In the genomic region with DNA sequence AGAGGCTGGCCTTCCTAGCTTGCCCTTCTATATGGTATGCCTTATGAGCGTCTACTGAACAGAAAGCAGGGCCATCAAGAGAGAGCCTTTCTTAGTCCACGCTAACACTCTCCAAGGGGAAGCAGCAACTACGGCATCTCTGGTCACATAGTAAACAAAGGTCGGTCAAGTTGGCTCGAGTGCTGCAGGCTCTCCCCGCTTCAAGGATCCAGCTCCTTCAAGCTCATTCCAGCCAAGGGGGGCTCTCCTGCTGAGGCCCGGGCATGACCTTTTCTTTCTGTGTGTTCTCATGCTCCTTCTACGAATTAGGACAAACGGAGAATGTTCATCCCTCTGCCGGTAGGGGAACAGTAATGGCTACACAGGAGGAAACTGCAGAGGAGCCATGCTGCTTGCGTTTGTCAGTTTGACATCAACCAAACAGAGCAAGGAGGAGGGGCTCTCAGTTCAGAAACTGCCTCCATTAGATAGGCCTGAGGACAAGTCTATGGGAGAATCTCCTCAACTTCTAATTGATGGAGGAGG, we compare ENCODE assay signal across 20 mouse cellular contexts. TPM values are rescaled to one million over a fixed set of nuclear protein-coding genes. Genes with fewer than 3 reads are reported as not detected.
DNase-seq lines count a peak whose midpoint lies in the region; ATAC-seq lines count a peak whose summit lies in the region.
"Had no signal": no experiment of that assay in that cellular context is flagged by ENCODE, and none has a peak within 500 bp of the region (broad histone marks: within the 10 kb centered on the region; RNA-seq: fewer than 3 reads in every experiment).

No protein-coding gene starts in this region.

- no peaks in the 10 kb centered on the region for H3K9me3 ChIP-seq in intestine, embryonic 14.5 days (ENCODE audit: control insufficient read depth, low read length)
- H3K9me3 ChIP-seq in intestine, embryonic 16.5 days (ENCODE audit: control insufficient read depth, low read length) = no peaks in the 10 kb centered on the region
- H3K9me3 ChIP-seq in lung, embryonic 16.5 days (ENCODE audit: control insufficient read depth, low read length) = no peaks in the 10 kb centered on the region
- H3K9me3 ChIP-seq in liver, embryonic 16.5 days (replicated peaks; ENCODE audit: control insufficient read depth, low read length) = no peaks in the 10 kb centered on the region
- H3K9me3 ChIP-seq: embryonic facial prominence, embryonic 13.5 days; G1E; heart, embryonic 15.5 days; limb, embryonic 10.5 days; limb, embryonic 15.5 days; neural tube, embryonic 12.5 days had no signal

- peak; percentile 48 for DNase-seq in intestine, embryonic 14.5 days (ENCODE audit: low spot score)
- no peak for DNase-seq in lung, postnatal 25 days (ENCODE audit: low spot score)
- peak; percentile 70 for DNase-seq in ES-CJ7 (ENCODE audit: low read depth, low spot score)
- no peak for DNase-seq in B cell, adult 2 months
- no peak for DNase-seq in layer of hippocampus, adult 11-12 months (ENCODE audit: low spot score)
- DNase-seq: forebrain, postnatal 0 days; gastrocnemius, postnatal 10 days; right cerebral cortex, adult 18-20 months had no signal

- peaks cover 30% of the 10 kb centered on the region for H3K36me3 ChIP-seq in intestine, embryonic 14.5 days (ENCODE audit: control insufficient read depth, insufficient read depth, low read length)
- peaks cover 19% of the 10 kb centered on the region for H3K36me3 ChIP-seq in intestine, embryonic 16.5 days (ENCODE audit: control insufficient read depth, insufficient read depth, low read length)
- H3K36me3 ChIP-seq in lung, embryonic 16.5 days (ENCODE audit: control insufficient read depth, insufficient read depth, low read length) = peaks cover 31% of the 10 kb centered on the region
- peaks cover 43% of the 10 kb centered on the region for H3K36me3 ChIP-seq in liver, embryonic 16.5 days (ENCODE audit: control insufficient read depth, insufficient read depth)

- H3K9ac ChIP-seq in intestine, embryonic 14.5 days (ENCODE audit: low read length) = no peak overlapping the region
- no peak overlapping the region for H3K9ac ChIP-seq in intestine, embryonic 16.5 days (ENCODE audit: low read depth, low read length)
- H3K9ac ChIP-seq in lung, embryonic 16.5 days (ENCODE audit: low read length) = no peak overlapping the region
- H3K9ac ChIP-seq in liver, embryonic 16.5 days (ENCODE audit: low read depth, low read length) = no peak overlapping the region
- H3K9ac ChIP-seq: embryonic facial prominence, embryonic 13.5 days; forebrain, postnatal 0 days; heart, embryonic 15.5 days; limb, embryonic 15.5 days; neural tube, embryonic 12.5 days had no signal

- WGBS in intestine, embryonic 14.5 days = 77% methylated on average over 11 of the region's 11 CpGs
- WGBS in intestine, embryonic 16.5 days = 80% methylated on average over 11 of the region's 11 CpGs
- WGBS in lung, embryonic 16.5 days = 74% methylated on average over 11 of the region's 11 CpGs
- 85% methylated on average over 11 of the region's 11 CpGs for WGBS in liver, embryonic 16.5 days (ENCODE audit: insufficient replicate concordance)

- H3K27me3 ChIP-seq in intestine, embryonic 14.5 days (replicated peaks; ENCODE audit: control insufficient read depth, insufficient read depth, low read length) = no peaks in the 10 kb centered on the region
- H3K27me3 ChIP-seq in intestine, embryonic 16.5 days (replicated peaks; ENCODE audit: control insufficient read depth, insufficient read depth, low read length) = no peaks in the 10 kb centered on the region
- no peaks in the 10 kb centered on the region for H3K27me3 ChIP-seq in lung, embryonic 16.5 days (ENCODE audit: control insufficient read depth, insufficient read depth, low read depth, low read length)
- H3K27me3 ChIP-seq in liver, embryonic 16.5 days (ENCODE audit: control insufficient read depth, insufficient read depth, low read depth, low read length) = no peaks in the 10 kb centered on the region
- H3K27me3 ChIP-seq: embryonic facial prominence, embryonic 13.5 days; heart, embryonic 15.5 days; limb, embryonic 15.5 days; neural tube, embryonic 12.5 days had no signal

- H3K4me3 ChIP-seq in intestine, embryonic 14.5 days (ENCODE audit: low read depth, low read length) = no peak overlapping the region
- H3K4me3 ChIP-seq in intestine, embryonic 16.5 days (ENCODE audit: low read length) = no peak overlapping the region
- no peak overlapping the region for H3K4me3 ChIP-seq in lung, embryonic 16.5 days (ENCODE audit: low read length)
- no peak overlapping the region for H3K4me3 ChIP-seq in liver, embryonic 16.5 days (ENCODE audit: low read depth, low read length)
- H3K4me3 ChIP-seq: embryonic facial prominence, embryonic 13.5 days; heart, embryonic 15.5 days; limb, embryonic 10.5 days; limb, embryonic 15.5 days; myocyte; neural tube, embryonic 12.5 days had no signal

- H3K27ac ChIP-seq in intestine, embryonic 14.5 days (ENCODE audit: low read depth) = no peak overlapping the region
- no peak overlapping the region for H3K27ac ChIP-seq in intestine, embryonic 16.5 days (ENCODE audit: low read length)
- peak overlapping the region; percentile 18; the same call in 1 of the 2 replicates for H3K27ac ChIP-seq in lung, embryonic 16.5 days (ENCODE audit: low read length)
- H3K27ac ChIP-seq in liver, embryonic 16.5 days (ENCODE audit: low read length) = peak overlapping the region; percentile 29; the same call in 1 of the 2 replicates
- H3K27ac ChIP-seq: embryonic facial prominence, embryonic 13.5 days; heart, embryonic 15.5 days; limb, embryonic 10.5 days; limb, embryonic 15.5 days; neural tube, embryonic 12.5 days had no signal

- peaks cover 10% of the 10 kb centered on the region; the same call in 1 of the 2 replicates for H3K4me1 ChIP-seq in intestine, embryonic 14.5 days (replicated peaks; ENCODE audit: control insufficient read depth, insufficient read depth, low read length)
- peaks cover 16% of the 10 kb centered on the region; the same call in 1 of the 2 replicates for H3K4me1 ChIP-seq in intestine, embryonic 16.5 days (ENCODE audit: control insufficient read depth, insufficient read depth, low read length)
- peaks cover 8% of the 10 kb centered on the region for H3K4me1 ChIP-seq in lung, embryonic 16.5 days (replicated peaks; ENCODE audit: control insufficient read depth, insufficient read depth, low read length)
- H3K4me1 ChIP-seq in liver, embryonic 16.5 days (ENCODE audit: control insufficient read depth, low read depth, low read length) = peaks cover 32% of the 10 kb centered on the region
- H3K4me1 ChIP-seq: neural tube, embryonic 12.5 days had no signal

- ATAC-seq in intestine, embryonic 14.5 days (replicated peaks; ENCODE audit: low FRiP score, low TSS enrichment, low read depth) = no peak
- no peak for ATAC-seq in intestine, embryonic 16.5 days
- no peak for ATAC-seq in lung, embryonic 16.5 days (ENCODE audit: low read depth)
- ATAC-seq in liver, embryonic 16.5 days (ENCODE audit: low read depth) = no peak
- ATAC-seq: forebrain, postnatal 0 days had no signal

- no peak overlapping the region for H3K4me2 ChIP-seq in intestine, embryonic 14.5 days (ENCODE audit: low read length)
- no peak overlapping the region for H3K4me2 ChIP-seq in intestine, embryonic 16.5 days (ENCODE audit: low read depth, low read length)
- H3K4me2 ChIP-seq in lung, embryonic 16.5 days (ENCODE audit: low read depth, low read length) = no peak overlapping the region
- no peak overlapping the region for H3K4me2 ChIP-seq in liver, embryonic 16.5 days (ENCODE audit: low read depth, low read length)
- H3K4me2 ChIP-seq: embryonic facial prominence, embryonic 13.5 days; heart, embryonic 15.5 days; limb, embryonic 15.5 days; midbrain, embryonic 11.5 days; neural tube, embryonic 12.5 days had no signal

RNA-seq across cellular contexts. Expression of a gene that starts 15.4 kb away (rescaled TPM):
- polyA plus RNA-seq in intestine, embryonic 14.5 days (2014; fragmentation: Nextera tagmentation; extraction: Ambion mirVana) = 0.56 and 0.84 TPM in 2 replicates
- polyA plus RNA-seq in intestine, embryonic 16.5 days (2015; fragmentation: Nextera tagmentation; extraction: Ambion mirVana) = 0.34 and 0.67 TPM in 2 replicates
- 2.0 and 2.2 TPM in 2 replicates for polyA plus RNA-seq in lung, embryonic 16.5 days (2015; fragmentation: Nextera tagmentation; extraction: Ambion mirVana)
- 0.12 and 0.14 TPM in 2 replicates for polyA plus RNA-seq in liver, embryonic 16.5 days (2015; fragmentation: Nextera tagmentation; extraction: Ambion mirVana)
- polyA plus RNA-seq: CD4-positive, CD25-positive, alpha-beta regulatory T cell, adult 4 months had no signal

RNA-seq across cellular contexts. Expression of a gene that starts 49.5 kb away (rescaled TPM):
- polyA plus RNA-seq in intestine, embryonic 14.5 days (2014; fragmentation: Nextera tagmentation; extraction: Ambion mirVana) = 2.8 and 3.5 TPM in 2 replicates
- 2.4 and 3.4 TPM in 2 replicates for polyA plus RNA-seq in intestine, embryonic 16.5 days (2015; fragmentation: Nextera tagmentation; extraction: Ambion mirVana)
- polyA plus RNA-seq in lung, embryonic 16.5 days (2015; fragmentation: Nextera tagmentation; extraction: Ambion mirVana) = 5.7 and 8.6 TPM in 2 replicates
- polyA plus RNA-seq in liver, embryonic 16.5 days (2015; fragmentation: Nextera tagmentation; extraction: Ambion mirVana) = 0.33 and 0.42 TPM in 2 replicates

RNA-seq across cellular contexts. Expression of a gene that starts 55.0 kb away (rescaled TPM):
- polyA plus RNA-seq in intestine, embryonic 14.5 days (2014; fragmentation: Nextera tagmentation; extraction: Ambion mirVana) = 8.2 and 8.8 TPM in 2 replicates
- polyA plus RNA-seq in intestine, embryonic 16.5 days (2015; fragmentation: Nextera tagmentation; extraction: Ambion mirVana) = 6.3 and 6.7 TPM in 2 replicates
- polyA plus RNA-seq in lung, embryonic 16.5 days (2015; fragmentation: Nextera tagmentation; extraction: Ambion mirVana) = 11.1 and 12.1 TPM in 2 replicates
- polyA plus RNA-seq in liver, embryonic 16.5 days (2015; fragmentation: Nextera tagmentation; extraction: Ambion mirVana) = 6.9 and 7.8 TPM in 2 replicates

Comparison
In these comparisons a context has a peak if more than half of its experiments do, and no peak if none do; other contexts are left out.
1. DNase-seq: peak in intestine, embryonic 14.5 days (single experiment) and ES-CJ7 (single experiment); none in lung, postnatal 25 days (single experiment), B cell, adult 2 months (0 of 2) and layer of hippocampus, adult 11-12 months (single experiment).
2. H3K27ac ChIP-seq: peak in lung, embryonic 16.5 days (single experiment) and liver, embryonic 16.5 days (single experiment); none in intestine, embryonic 14.5 days (single experiment) and intestine, embryonic 16.5 days (single experiment).